Mouse (Mus musculus): ENCODE data around the gene Mkrn2os. TPM values are rescaled to one million over a fixed set of nuclear protein-coding genes. Genes with fewer than 3 reads are reported as not detected.

Mkrn2os gene
- polyA plus RNA-seq, 1 experiment from 2014 or later = 27.4 TPM

GRCm38 (mm10) chr6:115538645-115539429, 53.5 kb downstream of the Mkrn2os start:
- no peaks in the 10 kb centered on the region for H3K27me3 ChIP-seq (ENCODE audit: control insufficient read depth, insufficient read depth, low read length)
- DNase-seq (ENCODE audit: low spot score) = peak; percentile 94
- H3K9me3 ChIP-seq (ENCODE audit: control insufficient read depth, low read length) = no peaks in the 10 kb centered on the region
- H3K4me2 ChIP-seq (replicated peaks; ENCODE audit: low read depth) = peak overlapping the region; percentile 36
- no peaks in the 10 kb centered on the region for H3K4me1 ChIP-seq (replicated peaks; ENCODE audit: control insufficient read depth, insufficient read depth)
- H3K27ac ChIP-seq (replicated peaks) = no peak overlapping the region
- TF ChIP-seq EP300 (optimal IDR thresholded peaks at IDR 0.05) (no peak), CTCF (IDR thresholded peaks at IDR 0.05; ENCODE audit: low read depth) (peak; percentile 94)
- peak; percentile 91 for ATAC-seq (ENCODE audit: low FRiP score, low TSS enrichment)
- 0 out of 2 replicates have a peak overlapping the region, but pooled peaks have one; percentile 8 for H3K9ac ChIP-seq (ENCODE audit: low read length)
- H3K36me3 ChIP-seq (ENCODE audit: control insufficient read depth, insufficient read depth, low read length) = no peaks in the 10 kb centered on the region
- H3K4me3 ChIP-seq (ENCODE audit: low read depth, low read length) = peak overlapping the region; percentile 6
- 16% methylated on average over 26 of the region's 26 CpGs for WGBS

GRCm38 (mm10) chr6:115536169-115536568, 56.2 kb downstream of the Mkrn2os start:
- WGBS = 60% methylated on average over 4 of the region's 4 CpGs
- Histone ChIP-seq H3K4me1 (replicated peaks; ENCODE audit: control insufficient read depth, insufficient read depth) (no peaks in the 10 kb centered on the region), H3K27me3 (ENCODE audit: control insufficient read depth, insufficient read depth, low read length) (no peaks in the 10 kb centered on the region), H3K9ac (ENCODE audit: low read length) (no peak overlapping the region), H3K4me3 (ENCODE audit: low read depth, low read length) (no peak overlapping the region), H3K36me3 (ENCODE audit: control insufficient read depth, insufficient read depth, low read length) (no peaks in the 10 kb centered on the region), H3K27ac (replicated peaks) (no peak overlapping the region), H3K9me3 (ENCODE audit: control insufficient read depth, low read length) (no peaks in the 10 kb centered on the region), H3K4me2 (replicated peaks; ENCODE audit: low read depth) (no peak overlapping the region)
- TF ChIP-seq EP300 (optimal IDR thresholded peaks at IDR 0.05) (no peak), CTCF (IDR thresholded peaks at IDR 0.05; ENCODE audit: low read depth) (no peak)
- peak; percentile 48 for DNase-seq (ENCODE audit: low spot score)
- ATAC-seq (ENCODE audit: low FRiP score, low TSS enrichment) = peak; percentile 60

DNA sequence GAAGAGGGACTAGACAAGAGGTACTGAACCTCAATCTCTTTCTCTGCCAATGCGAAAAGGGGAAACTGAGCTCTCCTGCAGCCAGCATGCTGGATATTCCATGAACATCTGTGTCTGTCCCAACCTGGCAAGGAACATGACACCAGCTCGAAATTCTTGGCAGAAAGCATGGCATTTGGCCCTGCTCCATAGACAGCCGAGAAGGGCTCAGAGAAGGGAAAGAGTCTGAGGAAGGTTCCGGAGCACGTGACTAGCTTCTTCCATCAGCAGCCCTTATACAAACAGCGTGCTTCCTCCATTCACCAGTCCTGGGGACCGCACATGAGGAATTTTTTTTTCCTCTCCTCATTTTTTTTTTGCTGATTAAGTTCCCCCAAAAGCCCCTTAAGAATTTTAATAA, 57.8 kb downstream of the Mkrn2os start:
- DNase-seq (ENCODE audit: low spot score) (no peak), ATAC-seq (ENCODE audit: low FRiP score, low TSS enrichment) (no peak)
- TF ChIP-seq EP300 (optimal IDR thresholded peaks at IDR 0.05) (no peak), CTCF (IDR thresholded peaks at IDR 0.05; ENCODE audit: low read depth) (no peak)
- 36% methylated on average over 7 of the region's 7 CpGs for WGBS
- no peaks in the 10 kb centered on the region for H3K4me1 ChIP-seq (replicated peaks; ENCODE audit: control insufficient read depth, insufficient read depth)
- H3K4me2 ChIP-seq (replicated peaks; ENCODE audit: low read depth) = no peak overlapping the region
- no peak overlapping the region for H3K9ac ChIP-seq (ENCODE audit: low read length)
- H3K4me3 ChIP-seq (ENCODE audit: low read depth, low read length) = no peak overlapping the region
- no peaks in the 10 kb centered on the region for H3K9me3 ChIP-seq (ENCODE audit: control insufficient read depth, low read length)
- H3K36me3 ChIP-seq (ENCODE audit: control insufficient read depth, insufficient read depth, low read length) = no peaks in the 10 kb centered on the region
- H3K27ac ChIP-seq (replicated peaks) = no peak overlapping the region
- H3K27me3 ChIP-seq (ENCODE audit: control insufficient read depth, insufficient read depth, low read length) = no peaks in the 10 kb centered on the region

Other genes starting within 250 kb of the Mkrn2os start
- gene Pparg, start 231.6 kb downstream of the Mkrn2os start, polyA plus RNA-seq (2015; fragmentation: Nextera tagmentation; extraction: Ambion mirVana) = 44.4 and 47.8 TPM in 2 replicates
- 10.0 and 11.1 TPM in 2 replicates for gene Tsen2, start 47.9 kb downstream of the Mkrn2os start, polyA plus RNA-seq (2015; fragmentation: Nextera tagmentation; extraction: Ambion mirVana)
- 17.8 and 19.4 TPM in 2 replicates for gene Mkrn2, start 9.3 kb upstream of the Mkrn2os start, polyA plus RNA-seq (2015; fragmentation: Nextera tagmentation; extraction: Ambion mirVana)
- gene Raf1, start 84.1 kb upstream of the Mkrn2os start, polyA plus RNA-seq (2015; fragmentation: Nextera tagmentation; extraction: Ambion mirVana) = 67.1 and 70.8 TPM in 2 replicates
- 90.6 and 100.0 TPM in 2 replicates for gene Tmem40, start 169.8 kb upstream of the Mkrn2os start, polyA plus RNA-seq (2015; fragmentation: Nextera tagmentation; extraction: Ambion mirVana)
- 3.2 and 3.5 TPM in 2 replicates for gene Cand2, start 182.0 kb upstream of the Mkrn2os start, polyA plus RNA-seq (2015; fragmentation: Nextera tagmentation; extraction: Ambion mirVana)
- gene Rpl32, start 216.2 kb upstream of the Mkrn2os start, polyA plus RNA-seq (2015; fragmentation: Nextera tagmentation; extraction: Ambion mirVana) = 2,380 and 2,431 TPM in 2 replicates
- gene Efcab12, start 245.8 kb upstream of the Mkrn2os start, polyA plus RNA-seq (2015; fragmentation: Nextera tagmentation; extraction: Ambion mirVana) = 0.17 and 0.29 TPM in 2 replicates

Data from stomach, postnatal 0 days (tissue).